Mouse (Mus musculus): Measurements from ENCODE around the gene Ovol1. TPM values are rescaled to one million over a fixed set of nuclear protein-coding genes. Genes with fewer than 3 reads are reported as not detected.

Gene Ovol1
- polyA plus RNA-seq, 1 experiment from 2014 or later = 19.2 TPM

DNA sequence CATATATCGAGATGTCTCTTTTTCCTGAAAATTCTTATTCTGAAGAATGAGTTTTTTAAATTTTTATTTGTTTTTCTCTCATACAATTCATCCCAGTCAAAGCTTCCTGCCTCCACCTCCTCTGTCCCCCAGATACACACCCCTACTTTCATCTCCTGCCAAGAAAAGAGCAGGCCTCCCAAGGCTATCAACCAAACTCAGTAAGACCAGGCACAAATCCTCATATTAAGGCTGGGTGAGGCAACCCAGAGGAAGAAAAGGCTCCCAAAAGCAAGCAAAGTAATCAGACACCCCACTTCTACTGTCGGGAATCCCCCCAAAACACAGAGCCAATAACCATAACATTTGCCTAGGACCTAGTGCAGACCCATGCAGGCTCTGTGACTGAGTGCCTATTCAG, 21.5 kb upstream of the Ovol1 start:
- no peak for ATAC-seq
- Histone ChIP-seq H3K27ac (ENCODE audit: low read depth, low read length) (no peak overlapping the region), H3K4me3 (ENCODE audit: low read depth, low read length) (no peak overlapping the region), H3K9me3 (ENCODE audit: control insufficient read depth) (no peaks in the 10 kb centered on the region), H3K9ac (ENCODE audit: low read depth, low read length) (no peak overlapping the region), H3K36me3 (ENCODE audit: control insufficient read depth, insufficient read depth) (no peaks in the 10 kb centered on the region), H3K27me3 (replicated peaks; ENCODE audit: control insufficient read depth, insufficient read depth, low read length) (no peaks in the 10 kb centered on the region), H3K4me1 (replicated peaks; ENCODE audit: control insufficient read depth, insufficient read depth, low read length) (no peaks in the 10 kb centered on the region), H3K4me2 (replicated peaks; ENCODE audit: low read depth) (no peak overlapping the region)
- whole genome bisulfite sequencing = 81% methylated on average over 2 of the region's 2 CpGs
- no peak for TF ChIP-seq CTCF (IDR thresholded peaks at IDR 0.05; ENCODE audit: low read depth)

DNA sequence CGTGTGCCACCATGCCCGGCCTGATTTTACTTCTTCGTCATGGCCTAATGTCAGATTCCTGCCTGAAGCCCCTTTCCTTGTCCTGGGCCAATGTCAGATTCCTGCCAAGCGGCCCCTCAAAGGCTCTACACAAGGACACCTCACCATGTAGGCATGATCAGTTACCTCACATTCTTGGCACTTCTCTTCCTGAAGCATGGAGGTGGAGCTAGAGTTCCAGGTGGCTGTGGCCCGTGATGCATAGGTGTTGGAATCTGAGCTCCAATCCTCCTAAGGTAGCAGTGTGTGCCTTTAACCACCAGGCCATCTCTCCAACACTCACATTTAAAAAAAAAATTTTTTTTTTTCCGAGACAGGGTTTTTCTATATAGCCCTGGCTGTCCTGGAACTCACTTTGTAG, 20.3 kb upstream of the Ovol1 start:
- no peak overlapping the region for H3K9ac ChIP-seq (ENCODE audit: low read depth, low read length)
- no peaks in the 10 kb centered on the region for H3K4me1 ChIP-seq (replicated peaks; ENCODE audit: control insufficient read depth, insufficient read depth, low read length)
- WGBS = 91% methylated on average over 6 of the region's 6 CpGs
- H3K4me2 ChIP-seq (replicated peaks; ENCODE audit: low read depth) = no peak overlapping the region
- H3K9me3 ChIP-seq (ENCODE audit: control insufficient read depth) = no peaks in the 10 kb centered on the region
- no peaks in the 10 kb centered on the region for H3K36me3 ChIP-seq (ENCODE audit: control insufficient read depth, insufficient read depth)
- no peak overlapping the region for H3K4me3 ChIP-seq (ENCODE audit: low read depth, low read length)
- H3K27ac ChIP-seq (ENCODE audit: low read depth, low read length) = no peak overlapping the region
- no peak for ATAC-seq
- no peaks in the 10 kb centered on the region for H3K27me3 ChIP-seq (replicated peaks; ENCODE audit: control insufficient read depth, insufficient read depth, low read length)
- TF ChIP-seq CTCF (IDR thresholded peaks at IDR 0.05; ENCODE audit: low read depth) = no peak

DNA sequence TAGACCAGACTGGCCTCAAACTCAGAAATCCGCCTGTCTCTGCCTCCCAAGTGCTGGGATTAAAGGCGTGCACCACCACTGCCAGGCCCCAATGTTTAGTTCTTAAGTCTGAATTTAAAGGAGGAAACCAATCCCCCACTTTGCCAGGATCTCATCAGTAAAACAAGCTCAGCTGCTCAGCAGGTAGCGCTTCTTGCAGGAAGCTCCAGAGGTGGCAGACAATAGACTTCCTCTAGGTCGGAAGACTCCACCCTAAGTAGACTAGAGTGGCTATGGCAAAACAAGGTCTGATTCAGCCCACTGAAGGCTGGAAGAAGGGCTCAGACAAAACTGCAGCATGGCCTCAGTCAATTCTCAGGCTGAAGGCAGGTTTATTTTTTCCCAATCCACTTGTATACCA, 19.5 kb upstream of the Ovol1 start:
- H3K9ac ChIP-seq (ENCODE audit: low read depth, low read length) = no peak overlapping the region
- H3K4me1 ChIP-seq (replicated peaks; ENCODE audit: control insufficient read depth, insufficient read depth, low read length) = no peaks in the 10 kb centered on the region
- H3K4me2 ChIP-seq (replicated peaks; ENCODE audit: low read depth) = no peak overlapping the region
- no peaks in the 10 kb centered on the region for H3K36me3 ChIP-seq (ENCODE audit: control insufficient read depth, insufficient read depth)
- no peak for ATAC-seq
- WGBS = 75% methylated on average over 4 of the region's 4 CpGs
- no peak overlapping the region for H3K4me3 ChIP-seq (ENCODE audit: low read depth, low read length)
- H3K27me3 ChIP-seq (replicated peaks; ENCODE audit: control insufficient read depth, insufficient read depth, low read length) = no peaks in the 10 kb centered on the region
- H3K9me3 ChIP-seq (ENCODE audit: control insufficient read depth) = no peaks in the 10 kb centered on the region
- no peak overlapping the region for H3K27ac ChIP-seq (ENCODE audit: low read depth, low read length)
- no peak for TF ChIP-seq CTCF (IDR thresholded peaks at IDR 0.05; ENCODE audit: low read depth)

DNA sequence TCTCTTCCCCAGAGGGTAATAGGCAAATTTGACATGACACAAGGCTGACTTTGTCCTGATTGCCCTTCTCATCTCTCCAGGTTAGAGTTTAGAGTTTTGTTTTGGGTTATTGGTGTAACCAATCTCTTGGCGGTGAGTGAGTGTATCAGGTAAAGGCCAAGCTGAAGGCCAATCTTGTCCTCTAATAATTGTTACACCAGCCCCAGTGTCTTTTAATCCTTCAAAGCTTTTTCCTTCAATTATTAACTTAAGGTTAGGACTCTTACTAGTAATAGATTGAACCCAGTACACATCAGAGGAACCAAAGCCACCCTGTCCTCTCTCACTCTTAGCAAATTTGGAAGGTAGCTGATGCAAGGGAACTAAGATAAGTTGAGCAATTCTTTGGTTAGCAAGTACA, 14.9 kb upstream of the Ovol1 start:
- no peak overlapping the region for H3K9ac ChIP-seq (ENCODE audit: low read depth, low read length)
- ATAC-seq = no peak
- H3K9me3 ChIP-seq (ENCODE audit: control insufficient read depth) = no peaks in the 10 kb centered on the region
- H3K27me3 ChIP-seq (replicated peaks; ENCODE audit: control insufficient read depth, insufficient read depth, low read length) = no peaks in the 10 kb centered on the region
- no peaks in the 10 kb centered on the region for H3K4me1 ChIP-seq (replicated peaks; ENCODE audit: control insufficient read depth, insufficient read depth, low read length)
- peaks cover 13% of the 10 kb centered on the region for H3K36me3 ChIP-seq (ENCODE audit: control insufficient read depth, insufficient read depth)
- H3K4me3 ChIP-seq (ENCODE audit: low read depth, low read length) = no peak overlapping the region
- 59% methylated on average over 1 of the region's 1 CpGs for WGBS
- H3K4me2 ChIP-seq (replicated peaks; ENCODE audit: low read depth) = no peak overlapping the region
- no peak for TF ChIP-seq CTCF (IDR thresholded peaks at IDR 0.05; ENCODE audit: low read depth)
- no peak overlapping the region for H3K27ac ChIP-seq (ENCODE audit: low read depth, low read length)

DNA sequence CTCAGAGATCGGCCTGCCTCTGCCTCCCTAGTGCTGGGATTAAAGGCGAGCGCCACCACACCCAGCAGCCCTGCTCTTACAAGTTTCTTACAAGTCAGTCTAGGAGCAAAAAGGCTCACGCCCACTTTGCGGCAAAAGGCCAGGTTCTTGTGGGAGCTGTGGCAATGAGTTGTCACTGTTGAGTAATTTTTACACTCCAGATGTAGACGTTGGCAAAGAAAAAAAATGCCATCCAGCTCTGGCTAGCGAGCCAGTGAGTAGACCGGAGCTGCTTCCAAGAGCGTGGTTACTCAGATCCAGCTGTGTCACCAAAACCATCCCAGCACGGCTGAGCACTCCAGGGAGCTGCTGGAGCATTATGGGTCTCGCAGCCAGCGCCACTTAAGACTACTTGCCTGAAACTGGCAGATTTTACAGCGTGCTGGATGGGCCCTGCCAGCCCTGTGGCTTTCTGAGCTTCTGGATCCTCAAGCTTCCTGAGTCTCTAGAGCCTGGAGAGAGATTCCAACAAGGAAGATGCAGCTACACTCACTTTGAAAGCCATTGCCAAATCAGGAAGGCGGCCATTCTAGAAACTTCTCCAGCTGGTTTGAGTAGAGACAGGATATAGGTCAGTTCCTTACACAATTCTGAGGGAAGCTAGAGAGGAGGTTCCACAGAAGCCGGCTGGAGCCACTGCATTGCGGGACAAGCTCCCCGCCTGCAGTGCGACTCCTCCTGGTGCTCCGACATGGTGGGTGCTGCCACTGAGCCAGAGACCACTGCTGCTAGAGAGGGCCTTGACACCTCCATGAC, 12.1 kb upstream of the Ovol1 start:
- H3K4me3 ChIP-seq (ENCODE audit: low read depth, low read length) = no peak overlapping the region
- no peaks in the 10 kb centered on the region for H3K27me3 ChIP-seq (replicated peaks; ENCODE audit: control insufficient read depth, insufficient read depth, low read length)
- H3K27ac ChIP-seq (ENCODE audit: low read depth, low read length) = no peak overlapping the region; the same call in 1 of the 2 replicates
- TF ChIP-seq CTCF (IDR thresholded peaks at IDR 0.05; ENCODE audit: low read depth) = no peak
- H3K4me2 ChIP-seq (replicated peaks; ENCODE audit: low read depth) = no peak overlapping the region
- H3K9me3 ChIP-seq (ENCODE audit: control insufficient read depth) = no peaks in the 10 kb centered on the region
- 0 out of 2 replicates have a peak, but pooled peaks cover 3% of the 10 kb centered on the region for H3K4me1 ChIP-seq (replicated peaks; ENCODE audit: control insufficient read depth, insufficient read depth, low read length)
- ATAC-seq = no peak
- 80% methylated on average over 19 of the region's 19 CpGs for WGBS
- H3K36me3 ChIP-seq (ENCODE audit: control insufficient read depth, insufficient read depth) = peaks cover 27% of the 10 kb centered on the region
- no peak overlapping the region for H3K9ac ChIP-seq (ENCODE audit: low read depth, low read length)

DNA sequence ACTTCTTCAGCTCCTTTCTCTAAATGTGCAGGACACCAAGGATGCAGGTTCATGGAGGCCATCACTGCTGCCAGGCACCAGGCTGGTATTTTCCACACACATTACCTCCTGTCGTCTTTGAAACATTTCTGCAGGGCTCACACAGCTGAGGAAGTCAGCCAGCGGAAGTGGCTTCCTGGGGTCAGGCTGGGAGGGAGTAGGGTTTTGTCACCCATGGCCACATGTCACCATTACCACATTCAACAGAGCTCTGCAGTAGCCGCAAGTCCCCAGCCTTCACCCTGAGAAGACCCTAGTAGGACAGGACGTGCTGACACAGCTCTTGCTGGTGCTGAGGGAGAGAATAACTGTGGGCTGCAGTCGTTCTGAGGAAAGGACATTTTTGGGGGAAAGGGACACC, 11.4 kb upstream of the Ovol1 start:
- Histone ChIP-seq H3K9ac (ENCODE audit: low read depth, low read length) (no peak overlapping the region), H3K27me3 (replicated peaks; ENCODE audit: control insufficient read depth, insufficient read depth, low read length) (no peaks in the 10 kb centered on the region), H3K4me3 (ENCODE audit: low read depth, low read length) (no peak overlapping the region), H3K4me1 (replicated peaks; ENCODE audit: control insufficient read depth, insufficient read depth, low read length) (0 out of 2 replicates have a peak, but pooled peaks cover 6% of the 10 kb centered on the region), H3K4me2 (replicated peaks; ENCODE audit: low read depth) (no peak overlapping the region), H3K36me3 (ENCODE audit: control insufficient read depth, insufficient read depth) (peaks cover 27% of the 10 kb centered on the region), H3K27ac (ENCODE audit: low read depth, low read length) (no peak overlapping the region), H3K9me3 (ENCODE audit: control insufficient read depth) (no peaks in the 10 kb centered on the region)
- TF ChIP-seq CTCF (IDR thresholded peaks at IDR 0.05; ENCODE audit: low read depth) = no peak
- 77% methylated on average over 5 of the region's 5 CpGs for WGBS
- ATAC-seq = no peak
